Mouse (Mus musculus) embryonic facial prominence, embryonic 11.5 days (tissue): ENCODE measurements around the gene Mprip. TPM values are rescaled to one million over a fixed set of nuclear protein-coding genes. Genes with fewer than 3 reads are reported as not detected.
A peak's percentile ranks its signal among the peaks of the same experiment; 100 is the strongest.
"Not testable (repeated sequence)": the region's sequence is repeated elsewhere in the genome, so short reads cannot be mapped to it uniquely, and the experiment has no call there.

Experiments
- ATAC-seq: fragments of 200-750 bp; cut with Nextera tagmentation; replicated peaks from 2 replicates; pipeline ENCODE4 v1.8.0; 2017; ENCODE audit warnings: low read depth; ENCODE audit not compliant: insufficient number of reproducible peaks, low FRiP score, low TSS enrichment
- DNase-seq: peaks from one replicate; pipeline ENCODE4 v3.0.0-alpha.2; 2015; ENCODE audit warnings: low spot score
- H3K27ac ChIP-seq: fragments of 300-500 bp; sonication (generic); replicated peaks from 2 replicates; pipeline ENCODE4 v1.5.1; 2014; ENCODE audit warnings: mild to moderate bottlenecking, low read depth, low read length, control low read depth
- H3K27me3 ChIP-seq: fragments of 300-500 bp; sonication (generic); 2 replicates; pipeline ENCODE4 v1.6.1; 2014; ENCODE audit warnings: mild to moderate bottlenecking, low read length, moderate library complexity, mixed read lengths; ENCODE audit not compliant: control insufficient read depth, insufficient read depth
- H3K36me3 ChIP-seq: fragments of 300-500 bp; sonication (generic); replicated peaks from 2 replicates; pipeline ENCODE4 v1.6.1; 2014; ENCODE audit warnings: low read depth, mild to moderate bottlenecking, low read length, moderate library complexity, mixed read lengths; ENCODE audit not compliant: control insufficient read depth, insufficient read depth
- H3K4me1 ChIP-seq: fragments of 300-500 bp; sonication (generic); 2 replicates; pipeline ENCODE4 v1.6.1; 2014; ENCODE audit warnings: low read length, mixed read lengths; ENCODE audit not compliant: control insufficient read depth, insufficient read depth
- H3K4me2 ChIP-seq: fragments of 300-500 bp; sonication (generic); 2 replicates; pipeline ENCODE4 v1.6.1; 2014; ENCODE audit warnings: low read depth, mild to moderate bottlenecking, control low read depth, low read length, moderate library complexity
- H3K4me3 ChIP-seq: fragments of 300-500 bp; sonication (generic); 2 replicates; pipeline ENCODE4 v1.5.1; 2014; ENCODE audit warnings: low read depth, low read length, control low read depth
- H3K9ac ChIP-seq: fragments of 300-500 bp; sonication (generic); replicated peaks from 2 replicates; pipeline ENCODE4 v1.6.1; 2014; ENCODE audit warnings: mild to moderate bottlenecking, control low read depth, low read length
- H3K9me3 ChIP-seq: fragments of 300-500 bp; sonication (generic); replicated peaks from 2 replicates; pipeline ENCODE4 v1.6.1; 2016; ENCODE audit warnings: mild to moderate bottlenecking, low read length, inconsistent platforms, mixed read lengths; ENCODE audit not compliant: control insufficient read depth
- WGBS: fragments of 180-500 bp; shearing (Covaris S2); extraction: QIAGEN DNeasy Blood & Tissue Kit; methylation state at CpG from one replicate; pipeline ENCODE4 v1.1.7; 2014; 5-methylcytosine and 5-hydroxymethylcytosine counted together
- polyA plus RNA-seq: library from polyadenylated mRNA; unstranded; fragments of >200 nt; fragmentation: Nextera tagmentation; extraction: Ambion mirVana; gene quantifications from 2 replicates; pipeline ENCODE4 v1.2.1, GENCODE M21; 2014

Gene Mprip
- polyA plus RNA-seq, 1 experiment from 2014 or later, result 64.8 TPM

DNA sequence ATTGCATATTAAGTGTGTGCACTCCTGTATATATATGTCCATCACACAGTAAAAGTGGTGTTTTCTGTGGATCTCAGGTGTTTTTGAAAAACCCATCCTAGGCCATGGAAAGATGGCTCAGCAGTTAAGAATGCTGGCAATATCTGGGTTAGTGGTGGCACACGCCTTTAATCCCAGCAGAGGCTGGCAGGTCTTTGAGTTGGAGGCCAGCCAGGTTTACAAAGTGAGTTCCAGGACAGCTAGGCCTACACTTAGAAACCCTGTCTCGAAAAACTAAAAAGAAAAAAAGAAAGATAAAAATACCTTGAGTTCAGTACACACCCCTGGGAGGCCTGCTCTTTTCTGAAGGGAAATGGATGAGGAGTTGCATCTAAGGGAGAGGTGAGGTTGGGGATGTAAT, 60.3 kb downstream of the Mprip start:
- WGBS, result 91% methylated on average over 2 of the region's 2 CpGs
- no peaks in the 10 kb centered on the region for H3K4me1 ChIP-seq

DNA sequence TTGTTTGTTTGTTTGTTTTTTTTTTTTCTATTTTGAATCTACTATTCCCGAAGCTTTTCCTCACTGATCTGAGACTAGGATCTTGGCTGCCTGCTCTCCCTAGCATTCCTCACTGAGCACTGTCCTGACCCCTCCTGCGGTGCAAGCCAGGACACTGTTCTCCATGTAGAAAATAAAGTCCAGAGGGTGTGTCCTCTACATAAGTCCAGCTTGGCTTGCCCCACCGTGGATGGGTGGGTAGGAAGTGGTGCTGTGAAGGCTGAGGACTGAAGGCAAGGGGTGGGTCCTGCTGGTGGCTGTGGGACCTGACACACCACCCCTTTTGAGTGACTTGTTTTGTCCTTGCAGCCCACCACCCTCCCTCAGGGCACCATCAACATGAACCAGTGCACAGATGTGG, 66.1 kb downstream of the Mprip start:
- no peaks in the 10 kb centered on the region for H3K9me3 ChIP-seq
- H3K4me3 ChIP-seq, result no peak overlapping the region
- ATAC-seq (no peak), DNase-seq (no peak)
- H3K36me3 ChIP-seq, result no peaks in the 10 kb centered on the region; the same call in none of the 2 replicates
- no peak overlapping the region for H3K27ac ChIP-seq
- no peak overlapping the region for H3K4me2 ChIP-seq
- 83% methylated on average over 3 of the region's 3 CpGs for whole genome bisulfite sequencing
- H3K4me1 ChIP-seq, result no peaks in the 10 kb centered on the region
- no peak overlapping the region for H3K9ac ChIP-seq
- no peaks in the 10 kb centered on the region for H3K27me3 ChIP-seq

More for the DNA sequence above, 60.3 kb downstream of the Mprip start:
- Histone ChIP-seq H3K4me3 (no peak overlapping the region), H3K27me3 (no peaks in the 10 kb centered on the region), H3K9ac (no peak overlapping the region), H3K4me2 (no peak overlapping the region), H3K9me3 (no peaks in the 10 kb centered on the region), H3K27ac (no peak overlapping the region), H3K36me3 (no peaks in the 10 kb centered on the region)
- no peak for ATAC-seq
- DNase-seq, result no peak

DNA sequence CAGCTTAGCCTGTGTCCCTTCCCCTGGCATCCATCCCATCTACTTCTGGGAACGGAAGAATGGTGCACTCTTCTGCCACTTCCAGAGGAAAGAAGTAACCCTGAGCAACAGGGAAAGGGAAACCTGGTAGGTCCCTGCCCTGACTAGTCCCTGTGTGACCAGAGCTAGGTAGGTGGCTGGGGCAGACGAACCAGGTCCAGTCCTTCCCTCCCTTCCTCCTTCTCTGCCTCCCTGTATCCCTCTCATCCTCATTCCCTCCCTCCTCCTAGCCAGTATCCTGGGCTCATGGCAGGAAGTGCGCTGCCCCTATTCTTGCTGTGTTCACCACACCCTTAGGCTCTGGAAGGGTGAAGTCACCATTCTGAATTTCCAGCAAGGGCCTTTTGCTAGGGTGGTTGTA, 70.7 kb downstream of the Mprip start:
- no peak overlapping the region for H3K4me3 ChIP-seq
- DNase-seq, result no peak
- H3K4me1 ChIP-seq, result no peaks in the 10 kb centered on the region
- H3K9me3 ChIP-seq, result no peaks in the 10 kb centered on the region
- H3K9ac ChIP-seq, result no peak overlapping the region
- no peaks in the 10 kb centered on the region for H3K27me3 ChIP-seq
- ATAC-seq, result no peak
- no peak overlapping the region for H3K4me2 ChIP-seq
- no peaks in the 10 kb centered on the region; the same call in none of the 2 replicates for H3K36me3 ChIP-seq
- H3K27ac ChIP-seq, result no peak overlapping the region
- WGBS, result 69% methylated on average over 3 of the region's 3 CpGs

DNA sequence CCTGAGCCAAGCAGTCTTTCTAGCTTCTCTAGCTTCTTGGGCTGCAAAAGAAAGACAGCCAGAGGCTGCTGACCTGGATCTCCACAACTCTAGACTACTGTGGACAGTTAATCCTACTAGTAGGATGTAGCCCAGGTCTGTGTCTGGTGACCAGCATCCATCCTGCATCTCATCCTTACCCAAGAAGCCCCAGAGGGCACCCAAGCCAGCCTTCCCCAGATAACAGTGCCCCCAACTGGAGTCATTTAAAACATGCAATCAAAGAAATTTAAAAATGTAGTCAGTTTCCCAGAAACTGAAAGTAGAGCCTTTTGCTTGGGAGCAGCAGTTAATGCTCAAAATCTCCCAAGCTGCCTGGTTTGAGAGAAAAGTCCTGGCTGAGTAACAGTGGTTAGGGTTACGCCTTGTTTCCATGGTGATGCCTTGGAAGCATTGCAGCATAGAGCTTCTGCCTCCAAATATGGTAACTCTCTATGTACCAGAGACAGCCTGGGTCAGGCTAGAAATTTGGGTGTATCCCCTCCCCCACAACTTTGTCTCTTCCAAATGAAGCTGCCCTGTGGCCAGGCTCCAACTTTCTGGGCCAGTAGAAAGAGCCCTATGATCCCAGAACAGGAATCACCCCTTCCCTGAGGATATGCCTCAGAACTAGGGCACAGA, 71.4 kb downstream of the Mprip start:
- DNase-seq (peak; percentile 3), ATAC-seq (no peak)
- Histone ChIP-seq H3K27me3 (no peaks in the 10 kb centered on the region), H3K4me3 (no peak overlapping the region), H3K9ac (no peak overlapping the region), H3K36me3 (peaks cover 4% of the 10 kb centered on the region), H3K4me2 (no peak overlapping the region), H3K27ac (no peak overlapping the region), H3K4me1 (no peaks in the 10 kb centered on the region), H3K9me3 (no peaks in the 10 kb centered on the region)
- WGBS, result 83% methylated on average over 1 of the region's 1 CpGs

DNA sequence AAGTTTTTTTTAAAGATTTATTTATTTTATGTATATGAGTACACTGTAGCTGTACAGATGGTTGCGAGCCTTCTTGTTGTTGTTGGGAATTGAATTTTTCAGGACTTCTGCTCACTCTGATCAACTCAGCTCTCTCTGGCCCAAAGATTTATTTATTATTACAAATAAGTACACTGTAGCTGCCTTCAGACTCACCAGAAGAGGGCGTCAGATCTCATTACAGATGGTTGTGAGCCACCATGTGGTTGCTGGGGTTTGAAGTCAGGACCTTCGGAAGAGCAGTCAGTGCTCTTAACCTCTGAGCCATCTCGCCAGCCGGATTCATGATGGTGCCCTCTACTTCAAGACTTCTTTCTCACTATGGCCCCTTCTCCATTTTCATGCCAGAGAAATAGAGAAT, 72.5 kb downstream of the Mprip start:
- ATAC-seq, DNase-seq, H3K4me1 ChIP-seq, H3K36me3 ChIP-seq, H3K27me3 ChIP-seq, H3K27ac ChIP-seq, H3K9me3 ChIP-seq, H3K4me2 ChIP-seq, H3K9ac ChIP-seq, H3K4me3 ChIP-seq: not testable (repeated sequence)
- WGBS, result 74% methylated on average over 5 of the region's 5 CpGs

DNA sequence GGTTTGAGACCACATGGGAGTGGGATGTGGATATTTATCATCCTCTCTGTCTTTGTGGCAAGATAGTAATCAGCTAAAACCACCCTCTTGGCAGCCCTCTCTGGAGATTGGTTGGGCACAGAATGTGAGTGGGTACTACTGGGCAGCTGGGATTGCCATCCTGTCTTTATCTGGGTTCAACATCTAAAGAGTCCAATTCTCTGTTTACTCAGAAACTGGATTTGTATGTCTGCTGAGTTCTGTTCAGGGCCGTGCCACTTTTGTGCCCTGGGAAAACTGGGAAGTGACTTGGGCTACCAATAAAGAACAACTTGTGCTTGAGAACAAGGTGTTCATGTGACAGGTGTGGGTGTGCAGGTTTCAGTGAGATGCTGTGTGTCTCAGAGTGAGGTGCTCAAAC, 73.2 kb downstream of the Mprip start:
- no peak overlapping the region for H3K27ac ChIP-seq
- no peak for ATAC-seq
- H3K4me3 ChIP-seq, result no peak overlapping the region
- no peak overlapping the region for H3K4me2 ChIP-seq
- no peaks in the 10 kb centered on the region for H3K4me1 ChIP-seq
- H3K36me3 ChIP-seq, result peaks cover 4% of the 10 kb centered on the region
- no peaks in the 10 kb centered on the region for H3K9me3 ChIP-seq
- 97% methylated on average over 1 of the region's 1 CpGs for WGBS
- DNase-seq, result no peak
- no peak overlapping the region for H3K9ac ChIP-seq
- no peaks in the 10 kb centered on the region for H3K27me3 ChIP-seq

DNA sequence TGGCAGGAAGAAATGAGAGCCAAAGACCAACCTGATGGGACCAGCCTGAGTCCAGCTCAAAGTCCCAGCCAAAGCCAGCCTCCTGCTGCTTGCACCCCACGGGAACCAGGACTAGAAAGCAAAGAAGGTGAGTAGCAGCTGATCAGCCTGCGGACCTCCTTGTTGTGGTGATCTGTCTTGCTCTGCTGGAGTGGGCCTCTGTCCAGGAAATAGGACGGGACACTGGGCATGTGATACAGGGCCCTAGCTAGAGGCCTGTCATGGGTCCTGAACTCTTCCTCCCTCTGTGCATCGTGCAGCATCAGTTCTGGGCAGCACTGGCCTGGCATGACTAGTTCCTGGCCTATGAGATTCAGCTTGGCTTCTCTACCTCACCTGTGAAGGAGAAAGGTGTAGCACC, 74.8 kb downstream of the Mprip start:
- H3K36me3 ChIP-seq, ATAC-seq, H3K9ac ChIP-seq, H3K27ac ChIP-seq, H3K4me2 ChIP-seq, H3K27me3 ChIP-seq, DNase-seq, H3K4me3 ChIP-seq, H3K4me1 ChIP-seq, H3K9me3 ChIP-seq: not testable (repeated sequence)
- WGBS, result 92% methylated on average over 4 of the region's 4 CpGs

DNA sequence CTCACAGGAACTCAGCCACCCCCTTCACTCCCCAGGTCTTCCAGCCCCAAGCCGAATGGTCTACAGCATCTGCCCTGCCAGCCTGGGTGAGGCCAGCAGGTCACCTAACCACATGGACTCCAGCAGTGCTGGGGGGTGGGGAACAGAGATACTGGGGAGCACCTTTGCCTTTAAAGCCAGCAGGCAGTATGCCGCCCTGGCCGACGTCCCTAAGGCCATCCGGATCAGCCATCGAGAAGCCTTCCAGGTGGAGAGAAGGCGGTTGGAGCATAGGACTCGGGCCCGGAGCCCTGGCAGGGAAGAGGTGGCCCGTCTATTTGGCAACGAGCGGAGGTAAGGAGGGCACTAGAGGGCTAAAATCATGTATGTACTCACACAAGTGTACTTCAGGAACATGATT, 76.1 kb downstream of the Mprip start:
- Histone ChIP-seq H3K9ac (no peak overlapping the region), H3K36me3 (peaks cover 12% of the 10 kb centered on the region), H3K27me3 (no peaks in the 10 kb centered on the region), H3K4me2 (no peak overlapping the region), H3K9me3 (no peaks in the 10 kb centered on the region), H3K4me1 (no peaks in the 10 kb centered on the region), H3K27ac (no peak overlapping the region), H3K4me3 (no peak overlapping the region)
- WGBS, result 94% methylated on average over 12 of the region's 12 CpGs
- ATAC-seq (no peak), DNase-seq (no peak)
